Mouse (Mus musculus): ENCODE data around the gene Ero1lb.

The Ero1lb gene

DNA sequence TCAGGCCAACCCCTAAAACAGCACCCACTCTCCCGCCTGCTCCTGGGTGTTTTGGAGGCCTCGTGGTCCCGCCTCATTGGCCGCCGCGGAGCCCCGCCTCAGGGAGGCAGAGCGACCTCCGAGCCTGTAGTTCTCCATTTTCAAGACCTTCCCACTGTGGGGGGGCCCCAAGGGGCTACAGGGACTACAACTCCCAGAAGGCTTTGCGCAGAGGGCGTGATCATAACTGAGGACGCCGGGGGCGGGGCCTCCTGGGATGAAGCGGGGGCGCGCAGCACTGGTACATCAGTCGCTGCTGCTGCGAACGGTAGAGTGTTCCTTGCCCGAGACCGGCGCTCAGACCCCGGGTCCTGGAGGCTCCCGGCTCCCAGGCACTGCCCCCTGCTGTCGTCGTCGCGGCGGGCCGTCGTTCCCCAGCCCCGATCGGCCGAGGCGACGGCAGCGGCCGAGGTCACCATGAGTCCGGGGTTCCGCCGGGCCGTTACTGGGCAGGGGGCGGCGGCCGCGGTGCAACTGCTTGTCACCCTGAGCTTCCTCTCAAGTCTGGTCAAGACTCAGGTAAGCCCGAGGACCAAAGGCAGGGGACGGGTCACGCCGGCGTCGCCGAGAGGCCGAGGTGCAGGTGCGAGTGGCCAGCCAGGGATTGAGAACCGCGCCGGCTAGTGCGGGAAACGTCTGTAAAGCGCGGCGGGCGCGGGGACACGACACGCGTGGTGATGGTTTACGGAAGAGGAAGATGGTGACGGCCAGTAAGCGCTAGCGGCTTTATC lies at the start of gene Ero1lb:
Ero1lb (plus strand) TSS at position 254 of the 770 bp plus-strand sequence.
- peak; percentile 94 to 95 for DNase-seq (ENCODE audit: low spot score in 2 of 2)

DNA sequence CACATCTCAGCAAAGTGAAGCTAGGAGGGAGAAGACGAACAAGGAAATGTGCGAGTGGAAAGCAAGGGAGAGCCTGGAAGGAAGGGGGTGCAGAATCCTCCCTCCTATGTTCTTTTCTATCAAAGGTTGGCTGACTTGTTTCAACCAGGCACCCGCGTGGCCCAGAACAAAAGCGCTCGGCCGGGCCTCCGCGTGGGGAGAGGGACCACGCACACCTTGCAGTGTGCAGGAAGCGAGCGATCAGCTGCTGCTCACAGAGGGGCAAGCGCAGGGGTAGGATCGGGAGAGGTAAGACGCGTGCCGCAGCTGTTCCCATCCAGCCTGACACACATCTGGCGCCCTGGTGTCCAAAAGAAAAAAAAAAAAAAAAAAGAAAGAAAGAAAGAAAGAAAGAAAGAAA lies 46.3 kb upstream of the Ero1lb start:
- no peak for DNase-seq (ENCODE audit: low spot score in 2 of 2)

DNA sequence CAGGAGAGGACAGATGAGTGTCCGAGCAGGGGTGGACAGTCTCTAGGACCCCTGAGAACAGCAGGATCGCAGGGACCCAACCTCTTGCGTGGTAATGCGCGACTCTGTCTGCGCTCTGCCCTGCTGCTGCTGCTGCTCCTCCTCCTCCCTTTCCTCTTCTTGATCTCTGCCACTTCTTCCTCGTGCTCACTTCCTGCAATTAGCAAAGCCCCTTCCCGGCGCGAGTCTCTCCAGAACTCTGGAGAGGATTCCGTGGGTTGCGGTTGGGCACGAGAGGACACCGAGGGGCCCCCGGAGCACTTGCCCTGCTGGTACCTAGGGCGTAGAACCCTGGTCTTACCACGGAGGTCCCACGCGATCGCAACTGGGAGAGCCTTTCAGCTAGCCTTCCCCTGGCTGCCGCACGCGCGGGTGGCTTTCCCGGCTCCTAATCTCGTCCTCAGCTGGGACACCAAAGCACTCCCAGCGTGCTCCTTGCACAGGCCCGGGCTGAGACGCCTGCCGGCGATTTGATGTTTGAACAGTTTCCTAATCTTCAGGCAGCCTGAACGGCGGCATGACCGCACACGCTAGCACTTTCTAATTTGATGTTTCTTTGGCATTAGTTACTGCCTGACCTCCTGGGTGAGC lies 45.6 kb upstream of the Ero1lb start, which contains the start of gene Edaradd:
Edaradd (minus strand) TSS at position 484 of the 630 bp plus-strand sequence.
- peak; percentile 49 to 78 for DNase-seq (ENCODE audit: low spot score in 2 of 2)

DNA sequence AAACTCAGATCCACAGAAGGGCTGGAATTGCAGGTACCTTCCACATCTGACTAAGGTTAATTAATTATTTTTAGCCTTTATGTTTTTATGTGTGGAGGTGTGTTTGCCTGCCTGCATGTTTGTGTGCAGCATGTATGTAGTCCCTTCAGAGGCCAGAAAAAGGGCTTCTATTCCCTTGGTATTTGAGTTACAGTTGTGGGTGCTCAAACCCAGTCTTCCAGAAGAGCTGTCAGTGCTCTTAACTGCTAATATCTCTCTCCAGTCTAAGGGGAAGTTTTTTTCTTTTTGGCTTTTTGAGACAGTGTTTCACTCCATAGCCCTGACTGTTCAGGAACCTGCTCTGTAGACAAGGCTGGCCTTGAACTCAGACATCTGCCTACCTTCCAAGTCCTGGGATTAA lies 43.3 kb upstream of the Ero1lb start:
- DNase-seq (ENCODE audit: low spot score in 2 of 2): no peak

DNA sequence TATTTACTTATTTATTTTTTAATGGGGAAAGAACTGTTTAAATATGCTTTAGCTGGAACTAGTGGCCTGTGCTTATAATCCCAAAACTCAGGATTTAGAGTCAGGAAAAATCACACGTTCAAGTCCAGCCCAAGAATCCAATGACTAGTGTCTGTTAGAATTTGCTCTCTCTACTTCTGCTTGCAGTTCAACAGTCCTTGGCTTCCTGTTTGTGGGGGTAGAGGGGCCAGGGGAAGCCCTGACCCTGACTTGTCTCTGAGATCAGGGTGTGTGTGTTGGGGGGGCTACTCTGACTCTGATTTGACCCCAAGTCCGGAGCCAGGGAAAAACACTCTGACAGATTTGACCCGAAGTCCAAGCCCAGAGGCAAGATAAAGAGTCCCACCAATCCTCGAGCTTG lies 40.0 kb upstream of the Ero1lb start:
- no peak for DNase-seq (ENCODE audit: low spot score in 2 of 2)

DNA sequence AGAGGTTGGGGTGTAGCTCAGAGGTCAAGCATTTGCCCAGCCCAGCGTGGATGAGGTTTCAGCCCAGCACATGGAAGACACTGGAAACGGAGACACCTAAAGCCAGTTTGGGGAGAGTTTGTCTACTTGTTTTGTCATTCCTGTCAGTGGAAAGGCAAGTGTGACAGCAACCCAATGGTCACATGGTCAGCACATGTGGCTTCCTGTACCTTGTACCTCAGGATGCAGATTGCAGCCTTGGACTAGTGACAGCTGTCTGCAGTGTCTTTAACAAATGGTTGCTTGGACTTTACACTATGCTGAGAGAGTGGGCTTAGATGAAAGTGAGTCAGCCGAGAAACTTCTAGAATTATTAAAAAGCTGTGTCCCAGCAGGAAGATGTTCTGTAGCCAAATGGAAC lies 31.0 kb upstream of the Ero1lb start:
- no peak for DNase-seq (ENCODE audit: low spot score in 2 of 2)

DNA sequence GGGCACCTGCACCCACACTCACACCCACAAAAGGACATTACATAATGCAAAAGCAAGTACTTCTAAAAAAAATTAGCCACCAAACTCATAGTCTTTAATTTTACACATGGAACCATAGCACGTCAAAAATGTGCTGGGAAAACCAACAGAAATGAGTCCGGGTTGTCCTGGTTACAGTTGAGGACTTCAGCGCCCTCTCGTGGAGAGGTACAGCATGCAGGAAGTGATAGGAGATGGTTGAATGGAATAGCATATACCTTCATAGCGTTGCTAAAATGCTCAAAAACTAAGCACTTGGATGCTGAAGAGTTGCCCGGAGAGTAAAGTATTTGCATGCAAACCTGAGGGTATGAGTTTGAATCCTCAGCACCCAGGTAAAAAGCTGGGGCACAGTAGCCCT lies 27.7 kb upstream of the Ero1lb start:
- DNase-seq (ENCODE audit: low spot score in 2 of 2): peak; percentile 46 to 81

DNA sequence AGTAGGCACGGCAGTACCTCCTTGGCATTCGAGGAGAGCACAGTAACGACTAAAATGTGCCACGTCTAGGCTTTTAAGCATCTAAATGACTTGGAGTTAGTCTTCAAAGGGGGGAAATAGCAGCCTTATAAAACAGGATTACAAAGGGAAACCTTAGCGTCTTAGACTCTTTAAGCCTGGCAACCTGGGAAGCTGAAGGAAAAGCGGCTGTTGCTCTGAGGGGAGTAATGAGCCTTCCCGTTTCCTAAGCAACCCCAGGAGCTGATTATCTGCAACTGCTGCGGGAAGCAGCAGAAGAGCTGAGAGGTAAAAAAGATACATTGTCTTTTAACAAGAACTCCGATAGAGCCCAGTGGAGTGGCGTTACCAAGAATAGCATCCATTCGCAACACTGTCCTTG lies 26.0 kb upstream of the Ero1lb start:
- DNase-seq (ENCODE audit: low spot score in 2 of 2): no peak

DNA sequence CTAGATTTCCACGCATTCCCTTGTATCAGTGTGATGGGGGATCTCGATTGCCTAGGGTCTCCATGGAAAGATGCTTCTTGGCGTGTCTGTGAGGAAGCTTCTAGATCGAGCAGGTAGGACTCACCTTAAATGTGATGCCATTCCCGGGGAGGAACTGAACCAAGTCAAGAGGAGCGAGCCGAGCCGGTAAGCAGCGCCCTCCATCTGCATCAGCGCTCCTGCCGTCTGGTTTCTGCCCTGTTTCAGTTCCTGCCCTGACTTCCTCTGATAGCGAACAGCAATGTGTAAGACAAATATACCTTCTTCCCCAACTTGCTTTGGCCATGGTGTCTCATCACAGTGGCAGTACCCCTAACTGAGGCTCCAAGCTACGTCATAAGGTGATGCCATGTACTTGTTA lies 25.6 kb upstream of the Ero1lb start:
- peak; percentile 28 to 62 for DNase-seq (ENCODE audit: low spot score in 2 of 2)

DNA sequence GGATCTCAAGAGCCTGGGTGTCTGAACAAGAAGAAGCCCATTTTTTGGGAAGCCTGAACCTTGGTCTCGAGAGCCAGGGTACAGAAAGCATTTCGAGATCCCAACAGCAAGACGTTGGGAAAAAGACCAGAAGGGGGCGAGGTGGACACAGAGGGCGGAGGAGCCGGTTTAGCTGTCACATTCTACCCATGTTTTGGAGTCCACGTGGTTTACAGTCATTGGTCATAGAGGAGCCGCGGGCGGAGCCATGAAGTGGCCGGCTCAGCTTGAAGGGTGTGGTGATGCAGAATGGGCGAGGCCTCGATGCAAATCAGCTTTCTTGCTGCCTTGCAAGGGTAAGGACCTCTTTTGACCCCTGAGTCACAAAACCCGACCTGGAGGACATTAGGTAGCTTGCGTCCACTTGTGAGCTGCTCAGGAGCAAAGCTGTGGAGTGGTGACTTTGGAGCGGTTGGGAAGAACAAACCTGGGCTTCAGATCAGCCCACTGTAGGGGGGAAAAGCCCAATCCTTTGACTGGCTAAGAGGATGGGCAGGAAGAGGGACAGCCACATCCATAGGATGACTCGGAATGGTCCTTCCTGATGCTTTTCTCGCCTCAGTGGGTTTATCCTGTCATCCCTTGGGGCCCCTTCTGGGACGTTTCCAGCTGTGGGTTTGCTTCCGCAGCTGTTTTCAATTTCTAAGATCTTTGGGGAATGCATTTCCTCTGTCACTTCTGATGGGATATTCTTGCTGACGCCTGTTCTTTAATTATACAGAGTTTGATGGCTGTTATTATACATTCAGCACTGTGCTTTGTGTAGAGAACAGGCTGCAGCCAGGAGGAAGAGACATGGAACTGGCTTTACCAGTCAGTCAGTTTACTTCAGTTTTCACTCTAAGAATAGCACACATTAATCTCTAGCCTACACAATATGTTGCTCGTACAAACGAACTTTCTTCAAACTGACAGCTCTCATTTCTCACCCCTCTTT lies 23.4 kb upstream of the Ero1lb start:
- peak; percentile 63 to 73 for DNase-seq (ENCODE audit: low spot score in 2 of 2)

DNA sequence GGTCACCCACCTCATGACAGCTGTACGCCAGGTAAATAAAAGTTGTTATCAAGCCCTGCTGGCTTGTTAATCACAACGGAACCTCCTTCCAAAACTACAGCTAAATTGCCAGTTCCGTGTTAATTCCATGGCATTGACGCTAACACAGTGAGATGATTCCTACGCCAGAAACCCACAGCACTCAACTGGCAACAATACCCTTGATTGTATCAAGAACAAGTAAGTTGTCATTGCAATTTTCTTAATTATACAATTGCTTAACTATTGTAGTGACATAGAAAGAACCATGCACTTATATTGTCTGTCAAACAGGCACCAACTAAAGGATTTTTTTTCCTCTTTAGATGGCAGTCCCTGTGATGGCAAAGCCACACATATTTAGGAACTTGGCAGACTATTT lies 22.4 kb upstream of the Ero1lb start:
- DNase-seq (ENCODE audit: low spot score in 2 of 2): no peak

DNA sequence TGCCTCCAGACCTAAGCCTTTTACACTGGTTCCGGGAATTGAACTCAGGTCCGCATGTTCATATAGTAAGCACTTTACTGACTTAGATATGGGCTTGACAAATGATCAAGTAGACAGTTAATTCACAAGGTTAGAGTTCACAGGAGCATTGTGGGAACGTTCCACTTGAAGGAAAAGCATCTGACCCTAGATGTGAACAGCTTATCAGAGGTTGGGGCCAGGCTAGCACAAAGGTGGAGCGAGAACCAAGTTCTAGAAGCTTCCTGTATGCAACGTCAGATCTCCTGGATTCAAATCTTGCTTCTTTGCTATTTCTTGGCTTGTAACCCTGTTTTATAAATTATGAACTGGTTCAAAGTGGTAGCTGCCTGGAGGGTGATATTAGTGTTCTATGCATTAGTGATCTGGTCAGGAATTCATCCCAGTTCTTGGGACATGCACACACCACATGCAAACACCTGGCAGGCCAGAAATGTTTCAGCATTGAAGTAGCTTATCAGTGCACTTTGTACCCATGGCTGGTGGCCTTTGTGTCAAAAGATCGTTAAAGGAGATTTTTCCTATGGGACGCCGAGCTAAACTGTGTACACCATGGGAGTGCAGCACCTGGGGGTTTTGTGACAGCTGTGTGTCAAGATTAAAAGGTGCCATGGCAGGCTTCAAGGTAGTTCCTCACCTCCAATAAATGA lies 21.6 kb upstream of the Ero1lb start:
- DNase-seq (ENCODE audit: low spot score in 2 of 2): no peak

DNA sequence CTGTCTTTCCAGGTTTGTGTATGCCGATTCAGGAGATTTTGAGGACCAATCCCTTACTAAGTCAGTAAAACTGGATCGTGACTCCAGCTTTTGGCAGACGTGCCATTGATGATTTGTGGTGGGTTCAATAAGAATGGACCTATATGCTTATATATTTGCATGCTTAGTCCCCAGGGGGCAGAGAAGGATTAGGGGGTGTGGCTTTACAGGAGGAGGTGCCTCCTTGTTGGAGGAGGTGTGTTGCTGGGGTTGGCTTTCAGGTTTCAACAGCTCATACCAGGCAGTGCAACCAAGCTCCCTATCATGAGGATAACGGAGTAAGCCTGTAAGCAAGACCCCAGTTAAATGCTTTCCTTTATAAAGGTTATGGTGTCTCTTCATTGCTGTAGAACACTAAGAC lies 11.5 kb upstream of the Ero1lb start:
- peak in 1 of 2 experiments; percentile 26 for DNase-seq (ENCODE audit: low spot score in 2 of 2)

DNA sequence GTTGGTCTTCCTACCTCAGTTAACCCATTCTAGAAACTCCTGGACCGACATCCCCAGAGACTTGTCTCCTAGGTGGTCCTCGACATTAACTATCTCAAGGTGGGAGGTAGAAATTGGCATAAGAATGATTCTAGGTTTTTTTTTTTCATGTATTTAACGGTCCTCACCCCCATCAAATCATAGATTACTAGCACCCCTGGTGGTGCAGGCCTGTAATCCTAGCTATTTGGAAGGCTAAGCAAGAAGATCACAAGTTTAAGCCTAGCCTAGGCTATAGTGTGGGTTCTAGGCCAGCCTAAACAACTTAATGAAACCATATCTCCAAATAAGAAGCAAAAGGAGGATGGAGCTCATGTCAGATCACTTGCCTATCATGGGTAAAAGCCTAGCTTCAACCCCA lies 6.6 kb upstream of the Ero1lb start:
- no peak for DNase-seq (ENCODE audit: low spot score in 2 of 2)

DNA sequence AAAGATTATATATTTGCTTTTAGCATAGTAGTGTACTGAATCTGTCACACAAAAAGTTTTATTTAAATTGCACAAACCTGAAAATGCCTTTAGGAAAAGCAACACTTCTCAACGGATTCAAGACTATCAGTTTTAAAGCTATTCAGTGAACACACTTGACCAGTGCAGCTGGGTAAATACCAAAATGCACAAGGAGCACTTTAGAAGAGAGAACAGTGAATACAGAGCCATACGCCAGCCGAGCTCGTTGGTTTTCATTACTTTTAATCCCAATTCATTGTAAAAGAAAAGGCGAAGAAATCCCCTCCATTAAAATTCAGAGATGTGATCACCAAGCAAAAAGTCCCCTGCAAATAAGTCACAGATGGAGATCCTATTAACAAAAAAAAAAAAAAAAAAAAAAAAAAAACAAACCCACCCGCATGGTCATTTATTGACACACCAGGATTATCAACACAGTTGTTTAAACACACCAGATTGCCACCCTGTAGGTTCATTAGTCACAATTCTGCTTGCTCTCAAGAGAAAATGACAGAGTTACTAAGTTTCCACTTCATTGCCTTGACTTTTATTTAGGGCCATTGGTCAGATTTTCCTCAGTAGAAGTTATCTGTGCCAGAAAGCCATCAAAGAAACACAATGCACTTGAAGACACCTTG lies 6.1 kb upstream of the Ero1lb start:
- DNase-seq (ENCODE audit: low spot score in 2 of 2): no peak

DNA sequence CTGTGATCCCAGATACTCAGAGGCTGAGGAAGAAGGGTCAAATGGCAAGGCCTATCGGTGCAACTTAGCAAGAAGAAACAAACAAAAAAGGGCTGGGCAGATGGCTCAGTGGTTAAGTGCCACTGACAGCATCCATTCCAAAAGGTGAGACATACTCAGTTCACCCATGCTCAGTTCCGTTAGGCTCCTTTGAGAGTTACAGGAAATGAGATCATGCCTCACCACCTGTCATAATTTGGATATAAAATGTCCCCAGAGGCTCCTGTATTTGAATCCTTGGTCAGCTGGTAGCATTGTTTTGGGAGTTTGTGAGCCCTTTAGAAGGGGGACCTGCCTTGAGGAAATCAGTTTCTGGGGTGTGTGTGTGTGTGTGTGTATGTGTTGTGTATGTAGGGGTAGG lies 3.9 kb upstream of the Ero1lb start:
- DNase-seq (ENCODE audit: low spot score in 2 of 2): no peak

DNA sequence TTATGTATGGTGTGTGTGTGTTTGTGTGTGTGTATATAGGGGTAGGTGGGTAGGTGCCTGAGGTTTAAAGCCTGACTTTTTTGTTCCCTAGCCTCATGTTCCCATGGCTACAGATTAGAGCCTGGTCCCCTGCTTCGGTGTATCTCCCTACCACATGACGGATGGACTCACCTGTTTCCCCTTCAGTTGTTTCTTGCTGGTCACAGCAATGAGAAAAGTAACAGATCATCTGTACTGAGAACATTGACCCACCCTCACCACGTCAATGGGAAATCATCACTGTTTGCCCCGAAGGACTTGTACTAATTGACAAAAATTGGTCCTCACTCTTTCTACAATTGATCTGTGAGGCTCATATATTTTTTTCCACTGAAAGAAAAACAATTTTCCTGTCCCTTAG lies 3.4 kb upstream of the Ero1lb start:
- no peak for DNase-seq (ENCODE audit: low spot score in 2 of 2)

DNA sequence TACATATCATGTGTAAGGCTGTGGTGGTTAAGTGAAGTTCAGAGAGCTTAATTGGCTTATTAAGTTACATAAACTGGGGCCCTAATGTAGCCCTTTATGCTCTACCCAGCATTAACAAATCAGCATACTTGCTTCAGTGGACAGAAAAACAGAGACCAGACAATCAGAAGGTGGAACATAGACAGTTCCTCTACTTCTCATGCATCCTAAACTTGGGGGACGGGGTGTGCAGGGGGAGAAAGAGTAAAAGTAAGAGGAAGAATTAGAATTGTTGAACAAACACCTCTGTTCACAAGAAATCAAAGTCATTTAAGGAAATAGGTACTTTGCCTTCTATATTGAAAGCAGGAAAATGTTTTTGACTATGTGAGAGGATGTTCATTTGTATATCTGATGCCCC lies 2.3 kb downstream of the Ero1lb start:
- no peak for DNase-seq (ENCODE audit: low spot score in 2 of 2)

DNA sequence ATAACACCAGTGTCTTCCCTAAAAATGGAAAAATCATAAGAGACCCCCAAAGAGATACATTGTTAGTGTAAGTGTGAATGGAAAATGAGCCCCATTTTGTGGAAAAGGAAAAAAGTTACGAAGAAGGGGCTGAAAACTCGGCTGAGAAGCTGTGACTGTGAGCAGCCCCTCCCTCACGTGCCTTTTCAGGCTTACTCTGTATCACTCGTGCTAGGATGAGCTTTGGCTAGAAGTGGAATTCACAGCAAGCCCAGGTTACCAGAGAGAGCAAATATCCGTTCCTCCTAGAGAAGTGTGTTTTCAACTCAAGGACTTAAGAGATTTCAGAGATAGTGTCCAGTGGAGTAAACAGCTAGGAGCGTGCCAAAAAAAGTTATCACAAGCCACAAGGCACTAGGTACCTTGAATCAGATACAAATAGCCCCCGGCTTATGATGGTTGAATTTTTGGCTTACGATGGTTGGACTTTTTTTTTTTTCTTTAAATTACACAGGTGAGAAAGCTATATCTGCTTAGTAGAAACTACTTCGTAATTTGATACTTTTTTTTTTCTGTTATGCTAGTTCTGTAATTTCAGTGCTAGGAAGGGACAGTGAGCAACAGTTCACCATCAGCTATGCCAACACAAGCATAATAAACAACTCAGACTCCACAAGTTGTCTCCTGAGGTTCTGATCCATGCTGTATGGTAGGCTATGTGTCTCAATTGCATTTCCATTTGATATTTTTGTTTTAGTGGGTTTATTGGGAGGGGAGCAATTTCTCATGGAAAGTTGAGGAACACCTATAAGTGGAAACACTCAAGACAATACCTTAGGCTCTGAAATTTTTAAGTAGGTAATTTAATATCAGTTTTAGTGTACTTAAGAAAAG lies 3.2 kb downstream of the Ero1lb start:
- DNase-seq (ENCODE audit: low spot score in 2 of 2): no peak

DNA sequence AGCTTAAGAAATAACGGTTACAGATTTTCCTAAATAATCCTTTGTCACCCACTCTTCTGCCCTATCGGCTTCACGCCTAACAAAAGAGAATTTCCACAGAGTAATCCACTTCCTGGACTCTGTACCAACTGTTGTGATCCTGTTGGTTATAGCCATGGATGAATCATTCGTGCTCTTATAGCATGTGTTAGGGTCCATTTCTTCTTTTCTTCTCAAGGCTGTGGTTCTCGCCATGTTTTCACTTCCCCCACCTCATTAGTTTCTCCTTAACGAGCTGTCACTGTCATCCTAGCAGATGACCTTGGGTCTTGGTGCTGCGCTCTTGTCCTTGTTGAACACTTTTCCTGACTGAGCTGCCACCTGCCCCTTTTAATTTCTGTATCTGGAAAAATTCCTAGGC lies 4.1 kb downstream of the Ero1lb start:
- DNase-seq (ENCODE audit: low spot score in 2 of 2): no peak
